Mouse (Mus musculus): ENCODE results near the gene Stard13.

GRCm38 (mm10) chr5:151096012-151096411 lies 137.6 kb downstream of the Stard13 start:
- TF ChIP-seq CTCF (IDR thresholded peaks at IDR 0.05; ENCODE audit: insufficient read depth, low read length) (no peak), POLR2A (IDR thresholded peaks at IDR 0.05; ENCODE audit: borderline replicate concordance, extremely low read depth, low read depth, low read length) (no peak)
